Mouse (Mus musculus) embryonic facial prominence, embryonic 12.5 days (tissue): ENCODE data around the gene Lhfpl3. TPM values are rescaled to one million over a fixed set of nuclear protein-coding genes. Genes with fewer than 3 reads are reported as not detected.

Experiments used
- ATAC-seq: fragments of 200-750 bp; cut with Nextera tagmentation; 2 replicates; pipeline ENCODE4 v1.8.0; 2017; ENCODE audit not compliant: insufficient number of reproducible peaks, insufficient read depth, low FRiP score, low TSS enrichment
- H3K27ac ChIP-seq: fragments of 300-500 bp; sonication (generic); 2 replicates; pipeline ENCODE4 v1.5.1; 2016; ENCODE audit warnings: mild to moderate bottlenecking
- H3K27me3 ChIP-seq: fragments of 300-500 bp; sonication (generic); 2 replicates; pipeline ENCODE4 v1.6.1; 2016; ENCODE audit warnings: mild to moderate bottlenecking, moderate library complexity
- H3K36me3 ChIP-seq: fragments of 300-500 bp; sonication (generic); 2 replicates; pipeline ENCODE4 v1.6.1; 2016; ENCODE audit warnings: mild to moderate bottlenecking
- H3K4me1 ChIP-seq: fragments of 300-500 bp; sonication (generic); 2 replicates; pipeline ENCODE4 v1.6.1; 2016
- H3K4me2 ChIP-seq: fragments of 300-500 bp; sonication (generic); replicated peaks from 2 replicates; pipeline ENCODE4 v1.6.1; 2016; ENCODE audit warnings: mild to moderate bottlenecking, moderate library complexity
- H3K4me3 ChIP-seq: fragments of 300-500 bp; sonication (generic); 2 replicates; pipeline ENCODE4 v1.5.1; 2016; ENCODE audit warnings: mild to moderate bottlenecking
- H3K9ac ChIP-seq: fragments of 300-500 bp; sonication (generic); 2 replicates; pipeline ENCODE4 v1.6.1; 2016; ENCODE audit warnings: mild to moderate bottlenecking, moderate library complexity
- H3K9me3 ChIP-seq: fragments of 300-500 bp; sonication (generic); 2 replicates; pipeline ENCODE4 v1.6.1; 2016; ENCODE audit warnings: mild to moderate bottlenecking, moderate library complexity
- WGBS: fragments of 180-500 bp; shearing (Covaris S2); methylation state at CpG from one replicate; pipeline ENCODE4 v1.1.7; 2016; 5-methylcytosine and 5-hydroxymethylcytosine counted together
- polyA plus RNA-seq: library from polyadenylated mRNA; unstranded; fragments of >200 nt; fragmentation: Nextera tagmentation; extraction: Ambion mirVana; gene quantifications from 2 replicates; pipeline ENCODE4 v1.2.1, GENCODE M21; 2016

Gene Lhfpl3
- polyA plus RNA-seq, 1 experiment from 2014 or later = 1.4 TPM

GRCm38 (mm10) chr5:23042862-23043261, 297.0 kb downstream of the Lhfpl3 start:
- 86% methylated on average over 5 of the region's 5 CpGs for WGBS
- H3K27ac ChIP-seq = no peak overlapping the region
- ATAC-seq = no peak

GRCm38 (mm10) chr5:23049083-23049663, 303.3 kb downstream of the Lhfpl3 start:
- no peak overlapping the region for H3K4me3 ChIP-seq
- no peak overlapping the region for H3K27ac ChIP-seq
- no peak overlapping the region for H3K9ac ChIP-seq
- H3K27me3 ChIP-seq = no peaks in the 10 kb centered on the region
- H3K4me2 ChIP-seq = no peak overlapping the region
- H3K9me3 ChIP-seq = no peaks in the 10 kb centered on the region
- no peaks in the 10 kb centered on the region for H3K4me1 ChIP-seq
- ATAC-seq = no peak
- 70% methylated on average over 7 of the region's 7 CpGs for WGBS
- H3K36me3 ChIP-seq = no peaks in the 10 kb centered on the region

More at GRCm38 (mm10) chr5:23042862-23043261, 297.0 kb downstream of the Lhfpl3 start:
- Histone ChIP-seq H3K27me3 (no peaks in the 10 kb centered on the region), H3K4me3 (no peak overlapping the region), H3K9me3 (no peaks in the 10 kb centered on the region), H3K4me2 (no peak overlapping the region), H3K4me1 (no peaks in the 10 kb centered on the region), H3K9ac (no peak overlapping the region), H3K36me3 (no peaks in the 10 kb centered on the region)

GRCm38 (mm10) chr5:23051458-23051857, 305.6 kb downstream of the Lhfpl3 start:
- Histone ChIP-seq H3K4me1 (no peaks in the 10 kb centered on the region), H3K27me3 (no peaks in the 10 kb centered on the region), H3K27ac (no peak overlapping the region), H3K4me3 (no peak overlapping the region), H3K36me3 (no peaks in the 10 kb centered on the region), H3K9ac (no peak overlapping the region), H3K9me3 (no peaks in the 10 kb centered on the region), H3K4me2 (no peak overlapping the region)
- WGBS = 76% methylated on average over 5 of the region's 5 CpGs
- no peak for ATAC-seq

GRCm38 (mm10) chr5:23094894-23095293, 349.0 kb downstream of the Lhfpl3 start:
- Histone ChIP-seq H3K4me2 (no peak overlapping the region), H3K4me3 (no peak overlapping the region), H3K9ac (no peak overlapping the region), H3K36me3 (no peaks in the 10 kb centered on the region), H3K9me3 (no peaks in the 10 kb centered on the region), H3K4me1 (no peaks in the 10 kb centered on the region), H3K27ac (no peak overlapping the region), H3K27me3 (no peaks in the 10 kb centered on the region)
- 70% methylated on average over 1 of the region's 1 CpGs for WGBS
- ATAC-seq = no peak

GRCm38 (mm10) chr5:23106536-23106935, 360.7 kb downstream of the Lhfpl3 start:
- H3K9ac ChIP-seq = no peak overlapping the region
- no peaks in the 10 kb centered on the region for H3K36me3 ChIP-seq
- H3K4me1 ChIP-seq = no peaks in the 10 kb centered on the region
- H3K9me3 ChIP-seq = no peaks in the 10 kb centered on the region
- WGBS = 58% methylated on average over 2 of the region's 2 CpGs
- no peak overlapping the region for H3K4me3 ChIP-seq
- no peak for ATAC-seq
- H3K27me3 ChIP-seq = no peaks in the 10 kb centered on the region
- H3K27ac ChIP-seq = no peak overlapping the region
- H3K4me2 ChIP-seq = no peak overlapping the region

GRCm38 (mm10) chr5:23111307-23111706, 365.4 kb downstream of the Lhfpl3 start:
- Histone ChIP-seq H3K4me3 (no peak overlapping the region), H3K9me3 (no peaks in the 10 kb centered on the region), H3K4me1 (no peaks in the 10 kb centered on the region), H3K27me3 (no peaks in the 10 kb centered on the region), H3K4me2 (no peak overlapping the region), H3K36me3 (no peaks in the 10 kb centered on the region), H3K27ac (no peak overlapping the region), H3K9ac (no peak overlapping the region)
- 86% methylated on average over 6 of the region's 6 CpGs for WGBS
- ATAC-seq = no peak

GRCm38 (mm10) chr5:23114249-23114648, 368.4 kb downstream of the Lhfpl3 start:
- Histone ChIP-seq H3K9me3 (no peaks in the 10 kb centered on the region), H3K27ac (no peak overlapping the region), H3K4me3 (no peak overlapping the region), H3K27me3 (no peaks in the 10 kb centered on the region), H3K36me3 (no peaks in the 10 kb centered on the region), H3K4me1 (no peaks in the 10 kb centered on the region), H3K9ac (no peak overlapping the region), H3K4me2 (no peak overlapping the region)
- ATAC-seq = no peak
- 88% methylated on average over 4 of the region's 4 CpGs for WGBS

- 59% methylated on average over 2 of the region's 2 CpGs for WGBS
- Histone ChIP-seq H3K4me1 (no peaks in the 10 kb centered on the region), H3K4me3 (no peak overlapping the region), H3K9ac (no peak overlapping the region), H3K9me3 (0 out of 2 replicates have a peak, but pooled peaks cover 4% of the 10 kb centered on the region), H3K27me3 (no peaks in the 10 kb centered on the region), H3K27ac (no peak overlapping the region), H3K4me2 (no peak overlapping the region), H3K36me3 (no peaks in the 10 kb centered on the region)
- no peak for ATAC-seq
Observed at GRCm38 (mm10) chr5:23126851-23127250, 381.0 kb downstream of the Lhfpl3 start.

- no peak overlapping the region for H3K4me2 ChIP-seq
- no peaks in the 10 kb centered on the region for H3K36me3 ChIP-seq
- no peaks in the 10 kb centered on the region for H3K9me3 ChIP-seq
- H3K27me3 ChIP-seq = no peaks in the 10 kb centered on the region
- H3K4me1 ChIP-seq = no peaks in the 10 kb centered on the region; the same call in 1 of the 2 replicates
- no peak for ATAC-seq
- H3K9ac ChIP-seq = no peak overlapping the region
- H3K4me3 ChIP-seq = no peak overlapping the region
- H3K27ac ChIP-seq = no peak overlapping the region
- 58% methylated on average over 9 of the region's 9 CpGs for WGBS
Observed at GRCm38 (mm10) chr5:23140183-23140921, 394.5 kb downstream of the Lhfpl3 start.

- no peaks in the 10 kb centered on the region for H3K4me1 ChIP-seq
Observed at GRCm38 (mm10) chr5:23153210-23153609, 407.4 kb downstream of the Lhfpl3 start.

GRCm38 (mm10) chr5:23154439-23154838, 408.6 kb downstream of the Lhfpl3 start:
- Histone ChIP-seq H3K4me1 (no peaks in the 10 kb centered on the region), H3K27me3 (no peaks in the 10 kb centered on the region), H3K9me3 (no peaks in the 10 kb centered on the region), H3K27ac (no peak overlapping the region), H3K4me3 (no peak overlapping the region), H3K4me2 (no peak overlapping the region), H3K9ac (no peak overlapping the region), H3K36me3 (no peaks in the 10 kb centered on the region)
- WGBS = 81% methylated on average over 1 of the region's 1 CpGs
- ATAC-seq = no peak

More at GRCm38 (mm10) chr5:23153210-23153609, 407.4 kb downstream of the Lhfpl3 start:
- no peaks in the 10 kb centered on the region for H3K27me3 ChIP-seq
- H3K4me2 ChIP-seq = no peak overlapping the region
- H3K9ac ChIP-seq = no peak overlapping the region
- no peak for ATAC-seq
- no peaks in the 10 kb centered on the region for H3K9me3 ChIP-seq
- no peak overlapping the region for H3K4me3 ChIP-seq
- H3K36me3 ChIP-seq = no peaks in the 10 kb centered on the region
- H3K27ac ChIP-seq = no peak overlapping the region
- 80% methylated on average over 4 of the region's 4 CpGs for WGBS

GRCm38 (mm10) chr5:23165947-23166350, 420.1 kb downstream of the Lhfpl3 start:
- Histone ChIP-seq H3K4me2 (no peak overlapping the region), H3K36me3 (no peaks in the 10 kb centered on the region), H3K9ac (no peak overlapping the region), H3K9me3 (no peaks in the 10 kb centered on the region), H3K27ac (no peak overlapping the region), H3K4me1 (no peaks in the 10 kb centered on the region), H3K27me3 (no peaks in the 10 kb centered on the region), H3K4me3 (no peak overlapping the region)
- ATAC-seq = no peak
- 27% methylated on average over 6 of the region's 6 CpGs for WGBS
